Mouse (Mus musculus) lung, adult 10 weeks (tissue): ENCODE results near the gene Tob1. TPM values are rescaled to one million over a fixed set of nuclear protein-coding genes. Genes with fewer than 3 reads are reported as not detected.

ENCODE experiments used
- polyA plus RNA-seq: library from polyadenylated mRNA; stranded (reverse); fragments of 350-450 nt; fragmentation: Illumina TruSeq; extraction: RNeasy Lipid Tissue Mini Kit (QIAGEN cat#74804); gene quantifications from one replicate; pipeline ENCODE4 v1.2.3, GENCODE M21; 2014; ENCODE audit warnings: low read depth, low replicate concordance; ENCODE audit not compliant: insufficient read depth

The Tob1 gene
- 27.6 TPM for polyA plus RNA-seq

GRCm38 (mm10) chr11:94211124-94211603 lies at the start of gene Tob1:
TSS of gene Tob1 (plus strand) at chr11:94211454.

GRCm38 (mm10) chr11:94245955-94246788 lies 34.9 kb downstream of the Tob1 start, which contains the start of gene Wfikkn2:
TSS of gene Wfikkn2 (minus strand) at chr11:94246005.

Other genes starting within 250 kb of the Tob1 start
- gene Gm20390, start 243.2 kb upstream of the Tob1 start, polyA plus RNA-seq = 89.1 TPM
- 62.1 TPM for gene Nme1, start 242.9 kb upstream of the Tob1 start, polyA plus RNA-seq
- gene Spag9, start 215.4 kb upstream of the Tob1 start, polyA plus RNA-seq = 25.6 TPM
- 0.55 TPM for gene Wfikkn2, start 34.6 kb downstream of the Tob1 start, polyA plus RNA-seq
- gene Gm21885, start 70.4 kb downstream of the Tob1 start, polyA plus RNA-seq = not detected
- gene Luc7l3, start 110.5 kb downstream of the Tob1 start, polyA plus RNA-seq = 42.5 TPM
- 89.4 TPM for gene Ankrd40, start 116.5 kb downstream of the Tob1 start, polyA plus RNA-seq
- 21.3 TPM for gene Abcc3, start 181.5 kb downstream of the Tob1 start, polyA plus RNA-seq